Mouse (Mus musculus) liver, embryonic 16.5 days (tissue): ENCODE results near the gene Polh. TPM values are rescaled to one million over a fixed set of nuclear protein-coding genes. Genes with fewer than 3 reads are reported as not detected.

Experiments
- ATAC-seq: fragments of 200-750 bp; cut with Nextera tagmentation; 2 replicates; pipeline ENCODE4 v1.8.0; 2017; ENCODE audit warnings: low read depth, mild to moderate bottlenecking, moderate number of reproducible peaks, moderate library complexity
- H3K27ac ChIP-seq: fragments of 300-500 bp; sonication (generic); 2 replicates; pipeline ENCODE4 v1.5.1; 2014; ENCODE audit warnings: mild to moderate bottlenecking, low read length
- H3K27me3 ChIP-seq: fragments of 300-500 bp; sonication (generic); 2 replicates; pipeline ENCODE4 v1.6.1; 2014; ENCODE audit warnings: low read depth, low read length, mixed read lengths; ENCODE audit not compliant: control insufficient read depth, insufficient read depth
- H3K36me3 ChIP-seq: fragments of 300-500 bp; sonication (generic); 2 replicates; pipeline ENCODE4 v1.6.1; 2014; ENCODE audit warnings: mild to moderate bottlenecking; ENCODE audit not compliant: control insufficient read depth, insufficient read depth
- H3K4me1 ChIP-seq: fragments of 300-500 bp; sonication (generic); 2 replicates; pipeline ENCODE4 v1.6.1; 2014; ENCODE audit warnings: low read depth, low read length, mixed read lengths; ENCODE audit not compliant: control insufficient read depth
- H3K4me2 ChIP-seq: fragments of 300-500 bp; sonication (generic); 2 replicates; pipeline ENCODE4 v1.6.1; 2014; ENCODE audit warnings: low read depth, low read length, mixed read lengths
- H3K4me3 ChIP-seq: fragments of 300-500 bp; sonication (generic); 2 replicates; pipeline ENCODE4 v1.5.1; 2014; ENCODE audit warnings: low read depth, mild to moderate bottlenecking, low read length
- H3K9ac ChIP-seq: fragments of 300-500 bp; sonication (generic); 2 replicates; pipeline ENCODE4 v1.6.1; 2014; ENCODE audit warnings: low read depth, low read length
- H3K9me3 ChIP-seq: fragments of 300-500 bp; sonication (generic); replicated peaks from 2 replicates; pipeline ENCODE4 v1.6.1; 2016; ENCODE audit warnings: low read length; ENCODE audit not compliant: control insufficient read depth
- WGBS: fragments of 180-500 bp; shearing (Covaris S2); extraction: QIAGEN DNeasy Blood & Tissue Kit; methylation state at CpG from one replicate; pipeline ENCODE4 v1.1.7; 2014; ENCODE audit not compliant: insufficient replicate concordance; 5-methylcytosine and 5-hydroxymethylcytosine counted together
- polyA plus RNA-seq: library from polyadenylated mRNA; unstranded; fragments of >200 nt; fragmentation: Nextera tagmentation; extraction: Ambion mirVana; gene quantifications from 2 replicates; pipeline ENCODE4 v1.2.1, GENCODE M21; 2015

Polh gene
- polyA plus RNA-seq, 1 experiment from 2014 or later = 14.4 TPM

DNA sequence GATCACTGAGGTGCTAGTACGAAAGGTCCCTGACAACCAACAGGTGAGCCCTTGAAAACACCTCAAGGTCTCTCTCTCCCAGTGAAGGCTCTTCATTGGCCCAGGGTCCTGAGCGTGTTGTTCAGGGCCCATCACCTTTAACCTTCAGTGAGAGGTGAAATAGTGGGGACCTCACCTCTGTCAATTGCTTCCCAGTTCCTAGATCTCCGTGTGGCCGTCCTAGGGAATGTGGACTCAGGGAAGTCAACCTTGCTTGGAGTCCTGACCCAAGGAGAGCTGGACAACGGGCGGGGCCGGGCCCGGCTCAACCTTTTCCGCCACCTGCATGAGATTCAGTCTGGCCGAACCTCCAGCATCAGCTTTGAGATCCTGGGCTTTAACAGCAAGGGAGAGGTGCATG, 37.7 kb downstream of the Polh start:
- 91% methylated on average over 10 of the region's 10 CpGs for WGBS

DNA sequence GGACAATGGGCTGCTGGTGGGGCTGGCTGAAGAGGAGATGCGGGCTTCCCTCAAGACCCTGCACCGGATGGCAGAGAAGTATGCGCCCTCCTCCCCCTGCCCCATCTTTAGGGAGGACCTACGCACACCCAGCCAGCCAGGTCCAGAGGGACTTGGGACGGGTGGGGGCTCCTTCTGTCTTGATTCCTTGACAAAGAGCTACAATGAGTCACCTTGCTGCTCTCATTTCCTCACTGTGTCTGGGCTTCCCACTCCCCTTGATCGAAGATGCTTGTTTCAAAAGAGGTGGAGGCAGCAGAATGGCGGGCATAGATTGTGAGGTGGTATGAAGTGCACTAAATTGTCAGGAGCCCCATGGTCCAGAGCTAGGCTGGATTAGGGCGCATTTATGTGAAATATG, 38.1 kb downstream of the Polh start:
- peaks cover 57% of the 10 kb centered on the region for H3K36me3 ChIP-seq
- WGBS = 88% methylated on average over 8 of the region's 8 CpGs

More for the DNA sequence above, 37.7 kb downstream of the Polh start:
- no peak overlapping the region for H3K4me2 ChIP-seq
- H3K9me3 ChIP-seq = no peaks in the 10 kb centered on the region
- ATAC-seq = no peak
- no peaks in the 10 kb centered on the region for H3K27me3 ChIP-seq
- H3K4me3 ChIP-seq = no peak overlapping the region
- H3K27ac ChIP-seq = no peak overlapping the region
- H3K4me1 ChIP-seq = peaks cover 21% of the 10 kb centered on the region
- H3K36me3 ChIP-seq = peaks cover 61% of the 10 kb centered on the region
- H3K9ac ChIP-seq = no peak overlapping the region

DNA sequence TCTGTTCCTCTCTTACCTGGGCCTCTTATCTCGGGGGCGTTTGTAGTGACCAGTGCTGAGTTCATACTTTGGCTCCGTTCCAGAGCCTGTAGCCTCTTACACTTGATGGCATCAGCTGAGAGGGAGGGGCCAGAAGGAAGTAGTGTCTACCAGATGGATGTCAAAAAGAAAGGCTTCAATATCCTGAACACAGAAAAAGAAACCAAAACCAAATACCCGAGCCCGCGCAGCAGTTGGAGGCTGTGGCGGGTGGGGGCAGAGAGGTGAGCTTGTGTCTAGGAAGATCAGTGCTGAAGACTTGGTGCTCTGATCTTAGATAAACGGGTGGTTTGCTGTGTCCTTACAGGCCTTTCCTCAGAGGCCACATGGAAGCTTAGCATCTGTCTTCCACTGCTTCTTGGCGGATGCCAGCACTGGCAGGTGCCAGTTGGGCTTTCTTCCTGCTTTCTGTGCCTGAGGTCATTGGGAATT, 39.5 kb downstream of the Polh start:
- Histone ChIP-seq H3K36me3 (peaks cover 44% of the 10 kb centered on the region), H3K9me3 (no peaks in the 10 kb centered on the region), H3K27me3 (no peaks in the 10 kb centered on the region), H3K9ac (peak overlapping the region; percentile 48), H3K27ac (peak overlapping the region; percentile 73), H3K4me2 (peak overlapping the region; percentile 76), H3K4me1 (peaks cover 29% of the 10 kb centered on the region), H3K4me3 (peak overlapping the region; percentile 86)
- ATAC-seq = no peak
- WGBS = 18% methylated on average over 9 of the region's 9 CpGs

More for the DNA sequence above, 38.1 kb downstream of the Polh start:
- Histone ChIP-seq H3K9me3 (no peaks in the 10 kb centered on the region), H3K4me3 (no peak overlapping the region), H3K27ac (no peak overlapping the region), H3K9ac (no peak overlapping the region), H3K4me2 (no peak overlapping the region), H3K4me1 (peaks cover 21% of the 10 kb centered on the region), H3K27me3 (no peaks in the 10 kb centered on the region)
- ATAC-seq = no peak

DNA sequence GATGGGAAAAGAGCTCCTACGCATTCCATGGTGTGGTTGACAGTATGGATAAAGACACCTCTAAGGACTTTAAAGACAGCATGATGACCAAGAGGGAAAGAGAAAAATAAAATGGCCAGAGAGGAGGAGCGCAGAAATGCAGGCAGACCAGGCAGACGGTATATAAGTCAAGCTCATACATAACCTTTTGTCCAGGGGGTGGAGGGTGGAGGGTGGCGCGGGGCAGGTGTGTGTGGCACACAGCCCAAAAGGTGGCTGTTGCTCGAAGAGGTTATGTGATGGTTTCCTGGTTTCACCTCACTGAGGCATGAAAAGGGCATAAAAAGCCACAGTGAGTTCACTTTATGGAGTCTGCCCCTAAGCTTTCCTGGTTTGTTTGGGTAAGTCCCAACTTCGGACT, 39.9 kb downstream of the Polh start:
- no peaks in the 10 kb centered on the region for H3K27me3 ChIP-seq
- WGBS = 71% methylated on average over 7 of the region's 7 CpGs
- H3K9me3 ChIP-seq = no peaks in the 10 kb centered on the region
- H3K36me3 ChIP-seq = peaks cover 40% of the 10 kb centered on the region
- ATAC-seq = no peak
- peak overlapping the region; percentile 76 for H3K4me2 ChIP-seq
- H3K27ac ChIP-seq = peak overlapping the region; percentile 73
- H3K9ac ChIP-seq = peak overlapping the region; percentile 48
- peaks cover 31% of the 10 kb centered on the region for H3K4me1 ChIP-seq
- H3K4me3 ChIP-seq = peak overlapping the region; percentile 86

DNA sequence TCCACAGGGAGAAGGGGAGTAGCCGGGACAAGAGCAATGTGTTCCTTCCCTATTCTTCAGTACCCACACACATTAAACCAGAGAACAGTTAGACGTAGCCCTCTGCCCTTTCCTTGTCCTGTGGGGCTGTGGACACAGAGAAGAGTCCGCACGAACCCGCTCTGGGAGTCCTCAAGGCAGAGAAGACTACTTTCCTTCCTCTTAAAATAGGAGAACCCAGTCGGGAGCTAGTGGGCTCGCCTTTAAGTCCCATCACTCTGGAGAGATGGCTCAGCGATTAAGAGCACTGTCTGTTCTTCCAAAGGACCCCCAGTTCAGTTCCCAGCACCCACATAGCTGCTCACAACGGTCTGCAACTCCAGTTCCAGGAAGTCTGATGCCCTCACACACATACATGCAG, 40.7 kb downstream of the Polh start:
- peaks cover 32% of the 10 kb centered on the region for H3K36me3 ChIP-seq
- H3K4me2 ChIP-seq = peak overlapping the region; percentile 76

DNA sequence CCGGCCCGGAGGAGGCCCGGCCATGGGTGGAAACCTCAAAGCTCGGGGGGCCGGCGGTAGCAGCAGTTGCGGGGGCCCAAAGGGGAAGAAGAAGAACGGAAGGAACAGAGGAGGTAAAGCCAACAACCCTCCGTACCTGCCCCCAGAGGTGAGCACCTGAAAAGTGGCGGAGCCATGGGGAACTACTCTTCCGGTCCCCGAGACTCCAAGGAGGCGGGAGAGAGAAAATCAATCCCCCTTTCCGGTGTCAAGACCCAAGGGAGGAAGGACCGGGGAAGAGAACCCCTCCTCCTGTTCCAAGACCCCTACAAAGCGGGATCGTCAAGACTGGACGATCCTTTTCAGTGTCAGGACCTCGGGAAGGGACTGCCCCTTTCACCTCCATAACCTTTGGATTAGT, 41.3 kb downstream of the Polh start:
- peak overlapping the region; percentile 90 for H3K9ac ChIP-seq
- H3K27ac ChIP-seq = peak overlapping the region; percentile 82
- peak overlapping the region; percentile 76 for H3K4me2 ChIP-seq
- H3K9me3 ChIP-seq = no peaks in the 10 kb centered on the region
- peaks cover 45% of the 10 kb centered on the region for H3K4me1 ChIP-seq
- WGBS = under 1% methylated on average over 19 of the region's 19 CpGs
- H3K4me3 ChIP-seq = peak overlapping the region; percentile 86
- no peak for ATAC-seq
- H3K27me3 ChIP-seq = no peaks in the 10 kb centered on the region
- peaks cover 26% of the 10 kb centered on the region for H3K36me3 ChIP-seq

More for the DNA sequence above, 40.7 kb downstream of the Polh start:
- Histone ChIP-seq H3K4me1 (peaks cover 40% of the 10 kb centered on the region), H3K9me3 (no peaks in the 10 kb centered on the region), H3K9ac (peak overlapping the region; percentile 90), H3K4me3 (peak overlapping the region; percentile 86), H3K27me3 (no peaks in the 10 kb centered on the region), H3K27ac (peak overlapping the region; percentile 82)
- WGBS = 48% methylated on average over 9 of the region's 9 CpGs
- ATAC-seq = no peak

DNA sequence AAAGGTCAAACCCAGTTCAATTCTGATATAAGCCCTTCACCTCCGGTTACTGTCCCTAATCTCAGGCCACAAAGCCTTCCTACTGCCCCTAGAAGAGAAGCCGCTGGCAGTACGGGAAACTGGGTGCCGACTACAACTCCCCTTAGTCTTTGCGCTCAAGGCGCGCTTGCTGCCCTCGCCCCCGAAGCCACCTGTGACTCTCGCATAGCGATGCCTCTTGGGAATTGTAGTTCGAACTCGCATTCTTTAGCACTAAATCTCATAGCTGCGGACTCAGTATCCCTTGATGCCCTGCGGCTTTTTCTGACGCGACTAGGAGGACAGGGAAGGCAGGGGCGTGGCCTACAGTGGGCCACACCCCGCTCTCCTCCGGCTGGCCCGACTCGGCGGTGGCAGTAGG, 41.8 kb downstream of the Polh start, which contains the start of gene Gtpbp2:
TSS of gene Gtpbp2 (plus strand) at position 347 of the 400 bp plus-strand sequence.
- ATAC-seq = peak; percentile 82
- H3K9ac ChIP-seq = peak within 1 kb of the TSS; percentile 90
- H3K27me3 ChIP-seq = no peaks in the 10 kb centered on the region
- peak within 1 kb of the TSS; percentile 99 for H3K27ac ChIP-seq
- H3K36me3 ChIP-seq = peaks cover 21% of the 10 kb centered on the region
- peak within 1 kb of the TSS; percentile 86 for H3K4me3 ChIP-seq
- peak within 1 kb of the TSS; percentile 76 for H3K4me2 ChIP-seq
- peaks cover 50% of the 10 kb centered on the region for H3K4me1 ChIP-seq
- under 1% methylated on average over 23 of the region's 23 CpGs for WGBS
- no peaks in the 10 kb centered on the region for H3K9me3 ChIP-seq

DNA sequence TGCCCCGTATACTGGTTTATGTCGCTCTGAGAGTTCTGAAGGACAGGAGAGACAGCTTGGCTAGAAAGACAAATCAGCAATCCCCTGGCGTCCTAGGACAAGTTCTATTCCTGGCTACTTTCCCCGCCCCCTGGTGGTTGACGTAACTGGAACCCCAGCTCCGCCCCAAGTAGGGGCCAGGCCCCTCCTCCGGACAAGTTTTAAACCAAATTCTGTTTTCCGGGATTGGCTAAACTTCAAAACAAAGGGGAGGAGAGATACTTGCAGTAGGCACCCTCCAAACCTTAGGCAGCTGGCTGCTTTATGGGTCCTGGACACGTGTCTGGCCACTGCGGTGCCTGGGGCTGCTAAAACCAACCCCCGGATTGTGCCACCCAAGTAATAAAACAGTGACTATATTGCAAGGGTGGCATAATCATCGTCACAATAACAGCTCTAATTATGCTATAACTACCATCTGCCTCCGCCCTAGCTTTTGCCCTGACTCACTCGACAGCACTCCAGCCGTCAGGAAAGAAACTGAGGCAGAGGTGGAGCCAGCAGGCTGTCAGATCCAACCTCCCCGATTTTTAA, 42.3 kb downstream of the Polh start:
- H3K9me3 ChIP-seq = no peaks in the 10 kb centered on the region
- H3K4me1 ChIP-seq = peaks cover 54% of the 10 kb centered on the region
- WGBS = under 1% methylated on average over 16 of the region's 16 CpGs
- peak; percentile 71 for ATAC-seq
- peak overlapping the region; percentile 88 for H3K9ac ChIP-seq
- peak overlapping the region; percentile 99 for H3K27ac ChIP-seq
- peak overlapping the region; percentile 86 for H3K4me3 ChIP-seq
- peak overlapping the region; percentile 63 for H3K4me2 ChIP-seq
- peaks cover 16% of the 10 kb centered on the region for H3K36me3 ChIP-seq
- H3K27me3 ChIP-seq = no peaks in the 10 kb centered on the region

DNA sequence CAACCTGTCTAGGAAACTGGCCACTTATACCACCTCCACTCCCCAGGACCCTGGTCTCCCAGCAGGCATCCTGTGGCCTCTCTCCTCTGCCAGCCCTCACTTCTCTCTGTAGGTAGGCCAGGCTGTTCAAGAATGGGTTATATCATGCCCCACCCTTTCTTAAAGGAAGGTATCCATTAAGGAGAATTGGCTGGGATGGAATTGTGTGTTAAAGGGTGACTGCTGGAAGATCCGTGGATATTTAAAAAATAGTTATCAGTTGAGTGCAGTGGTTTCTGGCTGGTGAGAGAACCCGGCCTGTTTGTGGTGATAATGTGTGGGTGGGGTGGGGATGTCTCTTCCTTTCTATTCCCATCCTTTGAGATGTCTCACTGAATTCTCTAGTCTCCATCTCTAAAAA, 43.2 kb downstream of the Polh start:
- 11% methylated on average over 2 of the region's 2 CpGs for WGBS
- H3K9ac ChIP-seq = peak overlapping the region; percentile 88
- peak overlapping the region; percentile 86 for H3K4me3 ChIP-seq
- ATAC-seq = peak; percentile 47
- peak overlapping the region; percentile 63 for H3K4me2 ChIP-seq
- H3K27me3 ChIP-seq = no peaks in the 10 kb centered on the region
- H3K9me3 ChIP-seq = no peaks in the 10 kb centered on the region
- peaks cover 7% of the 10 kb centered on the region for H3K36me3 ChIP-seq
- H3K4me1 ChIP-seq = peaks cover 56% of the 10 kb centered on the region
- H3K27ac ChIP-seq = peak overlapping the region; percentile 99
